ENCODE assay signal across 8 mouse cellular contexts in genomic region chr2:170152856-170153255, GRCm38 (mm10). TPM values are rescaled to one million over a fixed set of nuclear protein-coding genes. Genes with fewer than 3 reads are reported as not detected.
DNase-seq lines count a peak whose midpoint lies in the region; ATAC-seq and TF ChIP-seq lines count a peak whose summit lies in the region.

No protein-coding gene starts in this region.

- peak; percentile 28; the same call in 1 of the 2 replicates for ATAC-seq in forebrain, embryonic 11.5 days (replicated peaks; ENCODE audit: low FRiP score)
- ATAC-seq in forebrain, embryonic 16.5 days = no peak
- ATAC-seq in intestine, postnatal 0 days = no peak
- ATAC-seq in stomach, embryonic 16.5 days (ENCODE audit: insufficient read depth, low FRiP score) = peak; percentile 18; the same call in 1 of the 2 replicates

- H3K4me2 ChIP-seq in forebrain, embryonic 11.5 days (ENCODE audit: low read depth, low read length, severe bottlenecking) = peak overlapping the region; percentile 59; the same call in 1 of the 2 replicates
- no peak overlapping the region for H3K4me2 ChIP-seq in forebrain, embryonic 16.5 days (ENCODE audit: low read length)
- H3K4me2 ChIP-seq in intestine, postnatal 0 days (replicated peaks; ENCODE audit: low read depth) = peak overlapping the region; percentile 76
- H3K4me2 ChIP-seq in stomach, embryonic 16.5 days (ENCODE audit: low read depth, low read length) = peak overlapping the region; percentile 62

- no peaks in the 10 kb centered on the region; the same call in 1 of the 2 replicates for H3K27me3 ChIP-seq in forebrain, embryonic 11.5 days (ENCODE audit: control insufficient read depth, insufficient read depth, low read length)
- H3K27me3 ChIP-seq in forebrain, embryonic 16.5 days (replicated peaks; ENCODE audit: control insufficient read depth, insufficient read depth, low read length) = 0 out of 2 replicates have a peak, but pooled peaks cover 2% of the 10 kb centered on the region
- H3K27me3 ChIP-seq in spleen, adult 2 months (ENCODE audit: control insufficient read depth, insufficient read depth, low read length) = no peaks in the 10 kb centered on the region
- H3K27me3 ChIP-seq in intestine, postnatal 0 days (replicated peaks; ENCODE audit: control insufficient read depth, insufficient read depth, low read length) = no peaks in the 10 kb centered on the region
- H3K27me3 ChIP-seq in stomach, embryonic 16.5 days (ENCODE audit: control insufficient read depth, insufficient read depth, low read length) = no peaks in the 10 kb centered on the region

- TF ChIP-seq CTCF in spleen, adult 2 months (IDR thresholded peaks at IDR 0.05; ENCODE audit: extremely low read depth, insufficient read depth, insufficient read length, insufficient replicate concordance) = no peak
- TF ChIP-seq CTCF in intestine, postnatal 0 days (IDR thresholded peaks at IDR 0.05; ENCODE audit: low read depth) = no peak

- H3K4me3 ChIP-seq in forebrain, embryonic 11.5 days (ENCODE audit: low read depth, low read length) = no peak overlapping the region
- H3K4me3 ChIP-seq in forebrain, embryonic 16.5 days (replicated peaks; ENCODE audit: low read length) = no peak overlapping the region
- no peak overlapping the region for H3K4me3 ChIP-seq in spleen, adult 2 months (ENCODE audit: extremely low read depth, insufficient read depth, insufficient read length)
- H3K4me3 ChIP-seq in intestine, postnatal 0 days (ENCODE audit: low read depth, low read length) = peak overlapping the region; percentile 51
- peak overlapping the region; percentile 42 for H3K4me3 ChIP-seq in stomach, embryonic 16.5 days (replicated peaks; ENCODE audit: low read length)

- 30% methylated on average over 7 of the region's 7 CpGs for WGBS in forebrain, embryonic 11.5 days
- 31% methylated on average over 7 of the region's 7 CpGs for WGBS in forebrain, embryonic 16.5 days
- 13% methylated on average over 7 of the region's 7 CpGs for WGBS in spleen, adult 2 months
- 26% methylated on average over 7 of the region's 7 CpGs for WGBS in intestine, postnatal 0 days
- WGBS in stomach, embryonic 16.5 days = 26% methylated on average over 7 of the region's 7 CpGs

- TF ChIP-seq POLR2A in spleen, adult 2 months (IDR thresholded peaks at IDR 0.05; ENCODE audit: low read depth, low read length) = no peak

- peaks cover 7% of the 10 kb centered on the region; the same call in 1 of the 2 replicates for H3K4me1 ChIP-seq in forebrain, embryonic 11.5 days (replicated peaks; ENCODE audit: control insufficient read depth, insufficient read depth, low read length)
- peaks cover 27% of the 10 kb centered on the region for H3K4me1 ChIP-seq in forebrain, embryonic 16.5 days (replicated peaks; ENCODE audit: control insufficient read depth, insufficient read depth, low read length)
- H3K4me1 ChIP-seq in spleen, adult 2 months (ENCODE audit: control insufficient read depth, insufficient read depth, insufficient read length) = peaks cover 6% of the 10 kb centered on the region; the same call in 1 of the 2 replicates
- no peaks in the 10 kb centered on the region for H3K4me1 ChIP-seq in intestine, postnatal 0 days (replicated peaks; ENCODE audit: control insufficient read depth, insufficient read depth, low read length)
- peaks cover 29% of the 10 kb centered on the region for H3K4me1 ChIP-seq in stomach, embryonic 16.5 days (ENCODE audit: control insufficient read depth, insufficient read depth, low read length)

- H3K9me3 ChIP-seq in forebrain, embryonic 11.5 days (ENCODE audit: control insufficient read depth, low read length) = no peaks in the 10 kb centered on the region
- no peaks in the 10 kb centered on the region for H3K9me3 ChIP-seq in forebrain, embryonic 16.5 days (ENCODE audit: control insufficient read depth, low read length)
- no peaks in the 10 kb centered on the region for H3K9me3 ChIP-seq in intestine, postnatal 0 days (ENCODE audit: control insufficient read depth)
- H3K9me3 ChIP-seq in stomach, embryonic 16.5 days (replicated peaks; ENCODE audit: control insufficient read depth, low read length) = no peaks in the 10 kb centered on the region

- no peak overlapping the region for H3K9ac ChIP-seq in forebrain, embryonic 11.5 days (ENCODE audit: low read length)
- no peak overlapping the region for H3K9ac ChIP-seq in forebrain, embryonic 16.5 days (replicated peaks; ENCODE audit: low read depth, low read length)
- H3K9ac ChIP-seq in intestine, postnatal 0 days (ENCODE audit: low read depth, low read length) = peak overlapping the region; percentile 54
- peak overlapping the region; percentile 36; the same call in 1 of the 2 replicates for H3K9ac ChIP-seq in stomach, embryonic 16.5 days (ENCODE audit: low read length)

- DNase-seq in forebrain, embryonic 11.5 days (ENCODE audit: low spot score) = no peak
- DNase-seq in spleen, adult 2 months (ENCODE audit: low read depth in 1 of 2, low spot score in 2 of 2) = no peak
- no peak for DNase-seq in spleen, postnatal 14 days (ENCODE audit: low spot score in 2 of 2)
- DNase-seq in frontal cortex, postnatal 36 days (ENCODE audit: low spot score in 2 of 2) = no peak
- DNase-seq in left cerebral cortex, adult 9 months (ENCODE audit: low spot score in 2 of 2) = no peak

- no peaks in the 10 kb centered on the region for H3K36me3 ChIP-seq in forebrain, embryonic 11.5 days (ENCODE audit: control insufficient read depth, insufficient read depth, low read length)
- H3K36me3 ChIP-seq in forebrain, embryonic 16.5 days (ENCODE audit: control insufficient read depth, insufficient read depth) = no peaks in the 10 kb centered on the region
- no peaks in the 10 kb centered on the region for H3K36me3 ChIP-seq in spleen, adult 2 months (ENCODE audit: control insufficient read depth, insufficient read depth, low read length)
- H3K36me3 ChIP-seq in intestine, postnatal 0 days (ENCODE audit: control insufficient read depth, insufficient read depth) = no peaks in the 10 kb centered on the region
- no peaks in the 10 kb centered on the region for H3K36me3 ChIP-seq in stomach, embryonic 16.5 days (ENCODE audit: control insufficient read depth, insufficient read depth, low read length)

- no peak overlapping the region for H3K27ac ChIP-seq in forebrain, embryonic 11.5 days (ENCODE audit: low read depth, low read length)
- H3K27ac ChIP-seq in forebrain, embryonic 16.5 days (ENCODE audit: low read length) = no peak overlapping the region
- H3K27ac ChIP-seq in spleen, adult 2 months (ENCODE audit: insufficient read depth, low read length) = peak overlapping the region; percentile 90
- H3K27ac ChIP-seq in intestine, postnatal 0 days (ENCODE audit: low read depth, low read length) = peak overlapping the region; percentile 79; the same call in 1 of the 2 replicates
- H3K27ac ChIP-seq in stomach, embryonic 16.5 days (ENCODE audit: low read length) = peak overlapping the region; percentile 28

RNA-seq across cellular contexts. Expression of gene Zfp217, which starts 5.0 kb away (rescaled TPM):
- 3.8 and 3.9 TPM in 2 replicates for polyA plus RNA-seq in forebrain, embryonic 11.5 days (2014; fragmentation: Nextera tagmentation; extraction: Ambion mirVana)
- polyA plus RNA-seq in forebrain, embryonic 16.5 days (2015; fragmentation: Nextera tagmentation; extraction: Ambion mirVana) = 1.4 and 1.5 TPM in 2 replicates
- 20.6 and 22.3 TPM in 2 replicates for polyA plus RNA-seq in spleen, adult 2 months (2012; rRNA removed)
- 2.2 TPM in 2 replicates for polyA plus RNA-seq in intestine, postnatal 0 days (2015; fragmentation: Nextera tagmentation; extraction: Ambion mirVana)
- 3.0 and 3.2 TPM in 2 replicates for polyA plus RNA-seq in stomach, embryonic 16.5 days (2015; fragmentation: Nextera tagmentation; extraction: Ambion mirVana)

Comparison
In these comparisons a context has a peak if more than half of its experiments do, and no peak if none do; other contexts are left out.
1. ATAC-seq: peak in forebrain, embryonic 11.5 days (single experiment) and stomach, embryonic 16.5 days (single experiment); none in forebrain, embryonic 16.5 days (single experiment) and intestine, postnatal 0 days (single experiment).
2. H3K27ac ChIP-seq: peak in spleen, adult 2 months (single experiment), intestine, postnatal 0 days (single experiment) and stomach, embryonic 16.5 days (single experiment); none in forebrain, embryonic 11.5 days (single experiment) and forebrain, embryonic 16.5 days (single experiment).
3. H3K4me3 ChIP-seq: peak in intestine, postnatal 0 days (single experiment) and stomach, embryonic 16.5 days (single experiment); none in forebrain, embryonic 11.5 days (single experiment), forebrain, embryonic 16.5 days (single experiment) and spleen, adult 2 months (single experiment).
4. H3K9ac ChIP-seq: peak in intestine, postnatal 0 days (single experiment) and stomach, embryonic 16.5 days (single experiment); none in forebrain, embryonic 11.5 days (single experiment) and forebrain, embryonic 16.5 days (single experiment).